Mouse (Mus musculus) embryonic fibroblast, embryonic 13.5 days (primary cell): Measurements from ENCODE around the gene Hint3. TPM values are rescaled to one million over a fixed set of nuclear protein-coding genes. Genes with fewer than 3 reads are reported as not detected.

Source experiments
- H3K27ac ChIP-seq: 2 replicates; pipeline ENCODE4 v1.5.1; 2012; ENCODE audit warnings: low read length, control low read depth, inconsistent platforms; ENCODE audit not compliant: insufficient read depth
- H3K4me1 ChIP-seq: 2 replicates; pipeline ENCODE4 v1.6.1; 2011; ENCODE audit warnings: low read length; ENCODE audit not compliant: control insufficient read depth, insufficient read depth
- H3K4me3 ChIP-seq: 2 replicates; pipeline ENCODE4 v1.5.1; 2011; ENCODE audit warnings: mild to moderate bottlenecking, control low read depth, low read length; ENCODE audit not compliant: insufficient read depth
- CTCF ChIP-seq: IDR thresholded peaks from 2 replicates; pipeline ENCODE4 v1.5.1; 2011; ENCODE audit warnings: mild to moderate bottlenecking, control low read depth, low read length, moderate library complexity, borderline replicate concordance; ENCODE audit not compliant: insufficient read depth
- POLR2A ChIP-seq: IDR thresholded peaks from 2 replicates; pipeline ENCODE4 v1.6.1; 2011; ENCODE audit warnings: low read depth, mild to moderate bottlenecking, control low read depth, low read length, moderate library complexity
- polyA plus RNA-seq: library from polyadenylated mRNA; stranded (reverse); fragments of >200 nt; gene quantifications from 2 replicates; pipeline ENCODE4 v1.2.4, GENCODE M21; 2011; ENCODE audit warnings: low read depth; ENCODE audit not compliant: missing spikeins, insufficient read length

Gene Hint3
- polyA plus RNA-seq, 1 experiment: 19.4 TPM

DNA sequence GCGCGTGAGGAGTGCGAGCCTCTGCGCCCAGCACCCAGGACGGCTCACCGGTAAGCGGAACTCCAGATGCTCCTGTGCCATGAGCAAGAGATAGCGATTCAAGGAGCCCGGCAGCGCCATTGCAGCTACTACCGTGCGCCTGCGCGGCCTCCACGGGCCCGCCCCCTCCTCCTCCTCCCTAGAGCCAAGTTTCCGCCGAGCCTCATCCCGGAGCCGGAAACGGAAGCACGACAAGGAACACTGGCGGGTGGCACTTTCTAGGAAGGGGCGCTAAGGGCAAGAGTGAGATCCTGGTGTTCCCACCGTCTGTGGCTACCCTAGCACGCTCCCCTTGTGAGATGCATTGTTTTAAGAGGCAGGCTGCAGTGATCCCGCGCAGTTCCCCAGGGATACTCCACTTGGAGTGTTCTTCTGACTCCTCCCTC is 28.9 kb downstream of the Hint3 start, which contains the start of gene Trmt11:
Gene Trmt11 (minus strand): TSS at position 208 of the 425 bp plus-strand sequence.
- TF ChIP-seq CTCF: no peak
- TF ChIP-seq POLR2A: peak; percentile 87; the same call in 1 of the 2 replicates
- Histone ChIP-seq H3K27ac (no peak within 1 kb of the TSS), H3K4me1 (no peaks in the 10 kb centered on the region; the same call in 1 of the 2 replicates), H3K4me3 (peak within 1 kb of the TSS; percentile 77)

DNA sequence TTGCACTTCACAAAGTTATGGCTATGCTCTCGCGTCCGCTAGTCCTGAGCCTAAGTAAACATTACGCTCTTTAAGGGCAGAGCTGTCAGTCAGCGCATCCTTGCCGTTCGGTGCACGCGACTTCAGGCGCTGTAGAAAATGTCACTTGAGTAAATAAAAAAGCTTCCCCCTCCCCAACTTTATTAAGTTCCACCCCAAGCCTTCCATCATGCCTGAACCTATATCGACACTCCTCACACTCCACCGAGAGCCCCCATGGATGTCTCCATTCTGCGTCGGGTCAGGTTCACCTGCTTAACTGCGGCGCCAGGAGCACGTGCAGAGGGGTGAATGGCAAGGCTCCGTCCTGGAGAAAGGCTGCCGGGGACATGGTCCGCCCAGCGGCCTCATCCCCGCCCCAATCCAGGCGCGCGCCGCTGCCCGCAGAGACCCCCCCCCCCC is 29.3 kb downstream of the Hint3 start:
- H3K4me3 ChIP-seq: peak overlapping the region; percentile 77

DNA sequence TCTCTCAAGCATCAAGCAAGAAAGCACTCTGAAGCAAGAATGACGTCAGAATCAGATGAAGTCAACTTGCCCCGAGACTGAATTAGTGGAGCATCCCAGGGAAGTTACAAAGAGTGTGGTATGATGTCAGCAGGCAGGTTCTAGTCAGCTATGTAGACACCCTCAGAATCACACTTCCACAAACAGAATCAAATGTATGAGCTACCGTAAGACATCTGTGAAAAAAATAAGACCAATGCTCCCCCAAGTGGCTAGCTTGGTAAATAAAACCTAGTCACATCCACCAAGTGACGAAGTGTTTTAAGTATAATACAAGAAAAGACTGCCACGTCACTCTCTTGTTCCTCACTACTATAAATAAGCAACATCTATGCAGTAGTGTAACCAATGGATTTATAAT is 42.4 kb downstream of the Hint3 start:
- no peak overlapping the region for H3K4me3 ChIP-seq
- no peak overlapping the region for H3K27ac ChIP-seq
- no peaks in the 10 kb centered on the region; the same call in 1 of the 2 replicates for H3K4me1 ChIP-seq
- TF ChIP-seq POLR2A (no peak), CTCF (no peak)

More for the DNA sequence above, 29.3 kb downstream of the Hint3 start:
- H3K27ac ChIP-seq: no peak overlapping the region
- no peak for TF ChIP-seq CTCF
- TF ChIP-seq POLR2A: no peak
- no peaks in the 10 kb centered on the region; the same call in 1 of the 2 replicates for H3K4me1 ChIP-seq

DNA sequence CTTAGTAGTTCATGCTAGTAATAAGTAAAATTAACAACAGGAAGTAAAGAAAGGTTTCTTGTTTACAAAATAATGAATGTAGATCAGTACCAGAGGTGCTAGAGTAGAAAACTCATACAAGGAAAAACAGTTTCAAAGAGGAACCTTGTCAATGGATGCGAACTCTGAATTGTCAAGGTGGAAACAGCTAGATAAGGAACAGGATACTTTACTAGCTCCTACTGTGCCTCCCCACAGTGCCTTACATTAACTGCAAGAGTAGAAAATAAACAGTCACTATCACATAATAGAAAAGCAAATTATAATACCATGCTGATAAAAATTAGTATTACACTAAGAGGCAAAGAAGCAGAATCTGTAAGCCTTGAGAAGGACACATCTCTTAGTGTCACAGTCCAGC is 43.7 kb downstream of the Hint3 start:
- Histone ChIP-seq H3K4me1 (no peaks in the 10 kb centered on the region; the same call in 1 of the 2 replicates), H3K27ac (no peak overlapping the region), H3K4me3 (no peak overlapping the region)
- TF ChIP-seq POLR2A (no peak), CTCF (no peak)

- Histone ChIP-seq H3K4me3 (no peak overlapping the region), H3K27ac (no peak overlapping the region), H3K4me1 (no peaks in the 10 kb centered on the region)
- TF ChIP-seq POLR2A: no peak
- no peak for TF ChIP-seq CTCF
These were observed 51.7 kb downstream of the Hint3 start for GRCm38 (mm10) chr10:30577670-30578280.

GRCm38 (mm10) chr10:30566364-30566763 is 63.1 kb downstream of the Hint3 start:
- Histone ChIP-seq H3K4me3 (no peak overlapping the region), H3K27ac (no peak overlapping the region), H3K4me1 (no peaks in the 10 kb centered on the region)
- TF ChIP-seq CTCF (no peak), POLR2A (no peak)

GRCm38 (mm10) chr10:30564651-30565050 is 64.8 kb downstream of the Hint3 start:
- Histone ChIP-seq H3K4me3 (no peak overlapping the region), H3K4me1 (no peaks in the 10 kb centered on the region), H3K27ac (no peak overlapping the region)
- TF ChIP-seq CTCF (no peak), POLR2A (no peak)

Other genes starting within 250 kb of the Hint3 start
- 14.2 and 18.3 TPM in 2 replicates for gene Trmt11, start 28.9 kb downstream of the Hint3 start, polyA plus RNA-seq
- 12.1 and 17.4 TPM in 2 replicates for gene Ncoa7, start 173.7 kb upstream of the Hint3 start, polyA plus RNA-seq
- gene Hey2, start 213.2 kb upstream of the Hint3 start, polyA plus RNA-seq: 2.7 and 3.6 TPM in 2 replicates